Mouse (Mus musculus): ENCODE results near the gene Vrk3.

DNA sequence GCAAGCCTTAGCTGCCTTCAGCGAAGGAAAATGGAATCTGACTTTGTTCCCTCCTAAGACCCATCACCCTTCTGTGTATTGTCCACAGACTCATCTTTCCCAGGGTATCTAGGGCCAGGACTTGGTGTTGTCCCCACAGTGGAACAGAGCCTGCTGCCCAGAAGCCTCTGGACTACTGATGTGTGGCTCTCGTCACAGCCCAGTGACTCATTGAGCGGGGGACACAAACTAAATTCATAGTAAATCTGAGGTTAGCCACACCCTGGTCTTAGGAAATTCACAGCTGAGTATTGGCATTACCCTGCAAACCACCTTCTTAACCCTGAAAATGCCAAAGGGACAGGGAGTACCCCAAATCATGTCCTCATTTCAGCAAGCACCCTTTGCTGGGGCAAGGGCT lies 78.6 kb downstream of the Vrk3 start:
- no peak for TF ChIP-seq CTCF (IDR thresholded peaks at IDR 0.05; ENCODE audit: low read depth, low read length)
- TF ChIP-seq GATA1 (IDR thresholded peaks at IDR 0.05; ENCODE audit: borderline replicate concordance, low read length): no peak
